Mouse (Mus musculus) bone marrow macrophage, adult 2 months (primary cell): Measurements from ENCODE around the gene Mep1a. TPM values are rescaled to one million over a fixed set of nuclear protein-coding genes. Genes with fewer than 3 reads are reported as not detected.
"Not testable (repeated sequence)": the region's sequence is repeated elsewhere in the genome, so short reads cannot be mapped to it uniquely, and the experiment has no call there.

ENCODE experiments used
- H3K27ac ChIP-seq: 2 replicates; pipeline ENCODE4 v1.5.1; 2012; ENCODE audit warnings: low read depth, low read length; ENCODE audit not compliant: insufficient read depth
- H3K4me1 ChIP-seq: 2 replicates; pipeline ENCODE4 v1.6.1; 2012; ENCODE audit warnings: low read length; ENCODE audit not compliant: control insufficient read depth, insufficient read depth
- H3K4me3 ChIP-seq: 2 replicates; pipeline ENCODE4 v1.5.1; 2012; ENCODE audit warnings: mild to moderate bottlenecking, low read length, moderate library complexity; ENCODE audit not compliant: insufficient read depth
- CTCF ChIP-seq: IDR thresholded peaks from 2 replicates; pipeline ENCODE4 v1.5.1; 2012; ENCODE audit warnings: low read depth, mild to moderate bottlenecking, low read length, moderate library complexity
- POLR2A ChIP-seq: IDR thresholded peaks from 2 replicates; pipeline ENCODE4 v1.6.1; 2012; ENCODE audit warnings: mild to moderate bottlenecking, low read depth, low read length, borderline replicate concordance
- polyA plus RNA-seq: library from polyadenylated mRNA; stranded (reverse); fragments of >200 nt; gene quantifications from 2 replicates; pipeline ENCODE4 v1.2.4, GENCODE M21; 2012; ENCODE audit not compliant: missing spikeins, insufficient read depth, insufficient read length

The Mep1a gene
- polyA plus RNA-seq = not detected in 2 replicates

DNA sequence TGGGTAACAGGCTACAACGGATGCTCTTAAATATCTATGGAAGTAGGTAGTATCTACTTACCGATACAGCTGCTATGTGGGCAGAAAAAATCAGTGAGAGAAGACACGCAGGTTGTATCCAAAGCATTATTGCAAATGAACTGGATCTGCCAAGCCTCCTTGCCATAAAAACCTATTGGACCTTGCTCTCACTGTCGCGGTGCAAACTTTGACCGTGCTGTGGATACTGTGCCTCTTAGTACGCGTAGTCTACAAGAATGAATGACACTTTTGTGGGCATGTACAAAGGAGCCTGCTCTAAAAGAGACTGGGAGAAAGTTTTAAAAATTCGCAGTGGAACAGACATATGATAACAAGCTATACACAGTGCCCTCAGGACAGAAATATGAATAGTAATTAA lies at the start of gene Mep1a:
Mep1a (minus strand) TSS at position 221 of the 400 bp plus-strand sequence.
- no peak within 1 kb of the TSS for H3K4me3 ChIP-seq
- TF ChIP-seq CTCF (no peak), POLR2A (no peak)

DNA sequence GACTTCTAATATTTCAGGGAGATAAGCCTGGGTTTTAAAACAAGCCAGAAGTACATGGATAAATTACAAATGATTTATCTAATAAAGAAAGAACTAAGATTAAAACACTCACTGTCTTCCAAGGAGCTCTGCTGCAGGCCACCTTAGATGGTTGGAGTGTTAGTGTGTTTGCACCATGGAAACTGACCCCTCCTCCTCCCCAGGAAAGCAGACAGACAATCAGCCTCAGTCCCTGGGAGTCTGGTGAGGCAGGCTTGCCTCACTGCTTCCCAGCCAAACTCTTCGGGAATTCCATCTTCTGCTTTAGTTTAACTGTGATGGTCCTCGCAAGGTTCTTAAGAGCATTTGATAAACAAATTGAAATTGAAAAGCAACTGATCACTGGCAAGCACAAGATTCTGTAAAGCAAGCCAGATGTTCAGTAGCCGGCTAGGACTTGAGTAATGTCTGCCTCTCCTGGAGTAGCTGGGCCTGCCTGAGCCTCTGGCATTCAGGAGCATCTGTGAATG lies 48.6 kb upstream of the Mep1a start:
- Histone ChIP-seq H3K4me3 (no peak overlapping the region), H3K4me1 (peaks cover 29% of the 10 kb centered on the region), H3K27ac (no peak overlapping the region)
- no peak for TF ChIP-seq POLR2A
- TF ChIP-seq CTCF = no peak

More for the DNA sequence above, at the start of gene Mep1a:
- H3K4me1 ChIP-seq = no peaks in the 10 kb centered on the region
- H3K27ac ChIP-seq = no peak within 1 kb of the TSS

DNA sequence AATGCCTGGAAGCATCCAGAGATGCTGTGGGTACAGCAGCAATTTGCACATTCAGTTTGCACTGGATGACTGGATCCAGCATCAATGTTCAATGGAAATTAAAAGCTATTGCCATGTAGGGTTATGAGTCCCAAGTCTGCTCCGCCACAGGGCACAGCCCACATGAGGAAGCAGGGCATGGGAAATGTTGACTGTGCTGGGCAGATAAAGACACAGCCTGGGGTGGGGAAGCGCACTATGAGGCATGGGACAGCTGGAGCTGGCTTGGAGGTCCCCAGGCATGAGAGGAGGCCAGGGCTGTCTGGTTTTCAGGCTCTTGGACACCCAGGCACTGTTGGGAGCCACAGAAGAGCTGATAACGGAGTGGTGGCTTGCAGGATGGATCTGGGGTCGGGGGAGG lies 41.4 kb upstream of the Mep1a start:
- Histone ChIP-seq H3K4me1 (peaks cover 22% of the 10 kb centered on the region), H3K4me3 (no peak overlapping the region), H3K27ac (no peak overlapping the region)
- TF ChIP-seq CTCF (no peak), POLR2A (no peak)

DNA sequence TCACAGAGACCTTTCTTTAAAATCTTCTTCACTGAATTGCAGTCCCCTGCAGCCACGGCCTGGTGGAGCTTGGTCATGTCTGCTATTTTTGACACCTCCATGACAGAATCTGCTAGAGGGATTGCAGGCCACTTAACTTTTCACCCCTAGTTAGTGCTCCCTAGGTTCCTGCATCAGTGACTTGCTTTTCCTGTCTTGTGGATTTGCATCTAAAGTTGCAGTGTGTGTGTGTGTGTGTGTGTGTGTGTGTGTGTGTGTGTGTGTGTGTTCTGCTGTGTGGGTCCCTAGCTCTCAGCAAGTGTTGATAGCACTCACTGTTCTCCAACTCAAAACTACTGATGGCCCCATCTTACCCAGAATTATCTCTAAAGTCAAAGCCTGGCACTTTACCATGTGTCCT lies 40.9 kb upstream of the Mep1a start, which contains the start of gene Ankrd66:
Ankrd66 (minus strand) TSS at position 101 of the 400 bp plus-strand sequence.
- peaks cover 24% of the 10 kb centered on the region for H3K4me1 ChIP-seq
- no peak within 1 kb of the TSS for H3K4me3 ChIP-seq
- TF ChIP-seq POLR2A (no peak), CTCF (no peak)
- H3K27ac ChIP-seq = no peak within 1 kb of the TSS

DNA sequence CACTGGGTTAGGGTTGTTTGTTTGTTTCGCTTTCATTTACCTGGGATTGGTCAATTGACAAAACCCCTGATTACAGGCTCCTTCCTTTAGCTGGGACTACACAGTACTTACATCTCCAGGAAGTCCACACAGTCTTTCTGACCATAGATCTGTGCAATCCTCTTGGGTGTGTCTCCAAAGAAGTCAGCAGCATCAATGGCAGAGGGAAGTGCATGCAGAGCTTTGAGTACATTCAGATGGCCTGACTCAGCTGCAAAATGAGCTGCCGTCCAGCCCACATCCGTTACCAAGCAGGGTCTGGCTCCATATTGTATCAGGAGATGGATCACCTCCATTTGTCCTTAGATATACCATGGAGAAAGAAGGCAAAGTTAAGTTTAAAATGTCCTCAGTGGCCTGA lies 36.2 kb upstream of the Mep1a start:
- H3K27ac ChIP-seq = no peak overlapping the region
- TF ChIP-seq CTCF (no peak), POLR2A (no peak)
- H3K4me3 ChIP-seq = no peak overlapping the region
- H3K4me1 ChIP-seq = peaks cover 22% of the 10 kb centered on the region

DNA sequence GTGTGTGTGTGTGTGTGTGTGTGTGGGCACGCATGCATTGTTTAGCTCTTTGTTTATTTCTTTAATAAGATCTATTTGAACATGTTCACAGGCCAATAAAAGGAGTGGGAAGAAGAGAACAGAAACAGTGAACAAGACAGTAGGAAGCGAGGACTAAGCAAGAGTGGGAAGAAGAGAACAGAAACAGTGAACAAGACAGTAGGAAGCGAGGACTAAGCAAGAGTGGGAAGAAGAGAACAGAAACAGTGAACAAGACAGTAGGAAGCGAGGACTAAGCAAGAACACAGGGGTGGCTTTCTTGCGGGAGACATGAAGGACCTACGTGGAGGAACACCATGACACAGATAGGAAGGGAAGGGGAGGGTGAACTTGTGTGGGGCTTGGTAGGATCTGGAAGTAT lies 34.2 kb upstream of the Mep1a start:
- not testable (repeated sequence) for H3K27ac ChIP-seq, H3K4me3 ChIP-seq
- H3K4me1 ChIP-seq = peaks cover 22% of the 10 kb centered on the region

DNA sequence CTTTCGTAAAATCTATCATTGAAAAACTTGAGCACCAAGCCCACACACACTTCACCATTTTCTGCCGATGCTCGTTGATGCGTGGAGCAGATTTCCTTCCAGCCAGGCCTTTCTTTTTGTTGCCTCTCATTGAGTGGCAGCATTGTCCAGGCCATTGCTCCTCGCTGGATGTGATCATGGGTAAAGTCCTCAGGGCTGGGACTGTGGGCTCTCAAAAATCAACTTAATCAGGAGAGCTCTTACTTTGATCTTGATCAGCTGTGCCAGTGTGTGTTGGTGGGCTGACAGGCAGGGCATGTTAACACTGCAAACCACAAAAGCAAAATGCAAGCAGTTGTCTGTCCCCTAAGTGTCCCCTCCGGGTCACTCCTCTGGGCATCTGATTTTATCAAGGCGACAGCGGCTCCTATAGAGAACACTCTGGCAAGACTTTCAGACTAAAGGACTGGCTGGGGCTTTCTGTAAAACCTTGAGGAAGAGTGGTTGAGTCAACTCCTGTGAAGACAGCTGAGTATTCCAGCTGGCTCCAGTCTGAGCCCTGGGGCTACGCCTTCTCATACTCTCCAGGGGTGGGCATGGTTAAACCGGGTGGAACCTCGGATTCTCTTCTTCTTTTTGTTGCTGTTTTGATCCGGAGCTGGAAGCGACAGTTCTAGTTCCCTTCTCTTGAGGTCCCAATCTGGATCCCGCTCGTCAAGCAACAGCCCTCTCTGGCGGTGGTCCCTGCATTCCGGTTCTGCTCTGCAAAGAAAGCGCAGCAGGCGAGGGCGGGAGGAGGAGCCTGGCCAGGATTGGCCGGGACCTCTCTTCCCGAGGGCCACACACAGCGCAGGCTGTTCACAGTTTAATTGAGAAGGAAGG lies 32.0 kb upstream of the Mep1a start:
- Histone ChIP-seq H3K4me1 (peaks cover 19% of the 10 kb centered on the region), H3K4me3 (no peak overlapping the region), H3K27ac (no peak overlapping the region)
- TF ChIP-seq POLR2A (no peak), CTCF (no peak)

DNA sequence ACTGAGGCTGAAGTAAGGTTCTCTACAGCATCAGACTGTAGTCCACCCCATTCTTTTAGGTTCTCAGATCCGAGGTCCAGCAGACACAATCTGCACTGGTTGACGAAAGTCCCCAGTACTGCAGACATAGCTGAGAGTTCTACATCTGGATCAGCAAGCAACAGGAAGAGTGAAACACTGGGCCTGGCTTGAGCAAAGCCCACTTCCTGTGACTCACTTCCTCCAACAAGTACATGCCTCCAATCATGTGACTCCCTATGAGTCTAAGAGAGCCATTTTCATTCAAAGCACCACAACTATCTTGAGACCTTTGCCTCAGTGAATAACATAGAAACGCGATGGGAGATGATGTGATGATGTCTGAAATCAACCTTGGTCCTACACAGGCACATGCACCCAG lies 28.6 kb upstream of the Mep1a start:
- H3K27ac ChIP-seq = no peak overlapping the region
- no peak overlapping the region for H3K4me3 ChIP-seq
- TF ChIP-seq POLR2A (no peak), CTCF (no peak)
- H3K4me1 ChIP-seq = peaks cover 3% of the 10 kb centered on the region

DNA sequence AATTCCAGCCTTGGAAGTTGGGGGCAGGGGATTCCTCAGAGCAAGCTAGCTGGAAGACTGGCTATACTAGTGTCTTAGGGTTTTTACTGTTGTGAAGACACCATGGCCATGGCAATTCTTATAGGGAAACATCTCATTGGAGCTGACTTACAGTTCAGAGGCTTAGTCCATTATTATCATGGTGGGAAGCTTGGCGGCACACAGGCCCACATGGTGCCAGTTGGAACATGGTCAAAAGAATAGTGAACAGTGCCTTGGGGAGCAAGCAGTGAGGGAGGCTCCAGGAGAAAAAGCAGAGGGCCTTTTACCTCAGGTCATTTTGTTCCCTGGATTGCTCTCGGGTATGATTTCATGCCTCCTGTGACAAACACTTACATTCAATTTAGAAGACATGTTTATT lies 27.9 kb upstream of the Mep1a start:
- H3K27ac ChIP-seq = no peak overlapping the region
- no peak for TF ChIP-seq CTCF
- no peak for TF ChIP-seq POLR2A
- no peak overlapping the region for H3K4me3 ChIP-seq

DNA sequence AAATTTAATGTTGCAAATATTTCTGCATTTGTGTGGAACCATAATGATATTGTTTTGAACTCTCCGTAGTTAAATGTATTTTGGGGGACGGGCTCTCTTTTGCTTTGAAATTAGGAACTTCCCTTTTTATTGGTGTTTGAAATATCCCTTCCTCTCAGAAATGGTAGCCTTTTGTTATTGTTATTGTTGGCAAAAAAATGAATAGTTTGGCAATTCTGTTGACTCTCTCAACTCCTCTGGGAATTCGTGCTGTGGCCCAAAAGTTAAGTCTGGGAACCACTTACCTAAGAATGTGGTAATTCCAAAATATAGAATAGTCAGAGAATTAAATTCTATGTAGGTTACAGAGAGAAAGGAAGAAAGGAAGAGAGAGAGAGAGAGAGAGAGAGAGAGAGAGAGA lies 17.6 kb upstream of the Mep1a start:
- TF ChIP-seq POLR2A (no peak), CTCF (no peak)
- H3K4me3 ChIP-seq = no peak overlapping the region
- H3K4me1 ChIP-seq = peaks cover 11% of the 10 kb centered on the region
- H3K27ac ChIP-seq = no peak overlapping the region

More for the DNA sequence above, 27.9 kb upstream of the Mep1a start:
- H3K4me1 ChIP-seq = peaks cover 3% of the 10 kb centered on the region; the same call in 1 of the 2 replicates
